Mouse (Mus musculus): ENCODE measurements at regions not wholly inside any gene's neighbourhood (a gene's known extent, or its start where the extent isn't known, plus 50 kb on each side); places are given as distances from the start of the nearest gene placed in this dataset.
A peak's percentile ranks its signal among the peaks of the same experiment; 100 is the strongest.

DNA sequence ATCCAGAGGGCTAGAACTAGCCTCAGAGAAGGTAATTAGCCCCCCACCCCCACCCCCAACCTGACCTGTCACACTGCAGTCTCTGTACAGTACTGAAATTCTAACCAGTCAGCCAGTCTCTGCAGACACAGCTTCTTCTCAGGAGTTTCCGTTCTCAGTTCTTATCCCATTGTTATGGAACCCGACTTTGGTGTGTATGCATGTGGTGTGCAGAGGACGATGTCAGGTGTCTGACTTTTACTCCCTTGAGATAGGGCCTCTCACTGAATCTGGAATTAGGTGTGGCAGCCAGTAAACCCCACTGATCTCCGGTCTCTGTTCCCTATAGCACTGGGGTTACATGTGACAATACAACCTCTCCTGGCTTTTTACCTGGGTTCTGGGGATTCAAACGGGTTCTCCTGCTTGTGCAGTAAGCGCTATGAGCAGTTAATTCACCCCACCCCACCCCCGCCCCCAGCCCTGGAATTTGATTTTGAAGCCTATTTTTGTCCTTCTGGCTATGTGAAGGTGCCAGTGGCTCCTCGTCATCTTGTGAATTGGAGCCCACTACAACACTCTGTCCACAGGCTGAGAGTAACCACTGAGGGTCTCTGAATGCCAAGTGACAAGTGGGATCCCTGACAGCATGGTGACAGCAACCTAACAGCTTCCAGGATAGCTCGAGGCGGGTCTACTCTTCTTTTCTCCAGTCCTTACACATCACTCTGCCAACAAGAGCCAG lies 429.4 kb downstream of the Fut8 start:
- no peak for DNase-seq (ENCODE audit: low spot score)

GRCm38 (mm10) chr12:77667875-77668204 lies 429.9 kb downstream of the Fut8 start:
- DNase-seq (ENCODE audit: low spot score), result peak; percentile 87

DNA sequence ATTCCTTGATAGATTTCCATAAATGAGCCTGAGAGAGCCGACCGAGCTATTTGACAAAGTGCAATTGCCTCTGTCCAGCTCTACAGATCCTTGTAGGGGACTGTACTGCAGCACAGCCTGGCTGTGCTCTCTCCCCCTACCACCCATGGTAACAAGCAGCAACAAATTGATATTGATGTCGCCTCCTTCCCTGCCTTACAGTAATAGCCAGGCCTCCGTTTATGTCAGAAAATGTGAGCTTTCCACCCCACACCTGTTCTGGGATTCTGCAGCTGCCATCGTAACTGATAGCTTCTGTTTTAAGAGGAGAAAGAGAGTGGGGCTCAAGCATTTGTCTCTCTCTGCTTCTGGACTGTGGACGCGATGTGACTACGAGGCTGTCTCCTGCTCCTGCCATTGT lies 432.6 kb downstream of the Fut8 start:
- DNase-seq (ENCODE audit: low spot score), result no peak

DNA sequence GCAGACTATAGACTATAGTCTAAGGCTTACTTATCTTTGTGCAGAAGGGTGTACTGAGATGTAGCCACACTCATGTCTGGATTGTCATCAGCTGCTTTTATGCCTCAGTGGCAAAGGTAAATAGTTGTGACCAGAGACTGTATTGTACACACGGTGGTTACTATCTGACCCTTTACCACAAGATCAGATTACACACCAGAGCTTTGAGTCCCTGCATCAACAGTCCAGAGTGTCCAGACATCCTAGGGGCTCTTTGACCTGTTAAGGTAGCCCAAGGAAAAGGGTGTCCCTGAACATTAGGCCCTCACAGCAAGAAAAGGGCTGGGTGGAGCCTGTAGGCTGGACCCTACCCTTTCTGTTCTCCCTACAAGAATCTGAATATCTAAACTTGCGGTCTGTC lies 436.4 kb downstream of the Fut8 start:
- no peak for DNase-seq (ENCODE audit: low spot score)

DNA sequence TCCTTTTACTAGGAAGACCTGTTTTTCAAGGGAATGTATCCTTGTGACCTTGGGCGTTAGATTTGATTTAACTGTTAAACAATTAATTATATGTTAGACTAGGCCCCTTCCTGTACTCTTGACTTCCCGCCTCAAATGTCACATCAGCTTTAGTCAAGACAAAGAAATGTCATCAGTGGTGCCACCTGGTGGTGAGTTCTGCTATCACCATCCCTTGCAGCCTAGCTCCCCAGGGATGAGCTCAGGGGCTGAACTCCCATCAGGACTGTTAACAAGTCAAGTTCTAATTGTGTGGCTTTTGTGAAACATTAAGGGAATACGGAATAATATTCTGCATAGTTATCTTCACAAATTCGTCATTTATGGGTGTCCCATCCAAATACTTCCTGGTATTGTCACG lies 436.8 kb downstream of the Fut8 start:
- DNase-seq (ENCODE audit: low spot score), result peak; percentile 76

DNA sequence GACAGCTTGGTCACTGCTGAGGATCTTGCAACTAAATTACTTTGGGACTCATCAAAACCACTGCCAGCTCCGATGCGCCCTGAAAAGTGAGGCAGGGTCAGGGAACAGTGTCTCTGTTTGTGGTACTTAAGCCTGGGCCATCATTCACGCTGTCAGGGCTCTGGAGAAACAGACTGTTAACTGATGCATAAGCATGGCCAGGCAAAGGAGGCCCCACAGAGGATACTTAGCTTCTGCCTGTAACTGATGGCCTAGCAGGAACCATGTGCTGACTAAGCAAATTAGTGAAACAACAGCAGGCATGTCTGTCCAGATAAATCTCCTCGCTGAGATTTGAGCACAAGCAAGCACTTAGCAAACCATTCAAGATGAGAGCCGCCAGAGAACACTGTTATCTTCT lies 440.1 kb downstream of the Fut8 start:
- no peak for DNase-seq (ENCODE audit: low spot score)

GRCm38 (mm10) chr12:77694101-77694500 lies 456.2 kb downstream of the Fut8 start:
- no peak for DNase-seq (ENCODE audit: low spot score)

DNA sequence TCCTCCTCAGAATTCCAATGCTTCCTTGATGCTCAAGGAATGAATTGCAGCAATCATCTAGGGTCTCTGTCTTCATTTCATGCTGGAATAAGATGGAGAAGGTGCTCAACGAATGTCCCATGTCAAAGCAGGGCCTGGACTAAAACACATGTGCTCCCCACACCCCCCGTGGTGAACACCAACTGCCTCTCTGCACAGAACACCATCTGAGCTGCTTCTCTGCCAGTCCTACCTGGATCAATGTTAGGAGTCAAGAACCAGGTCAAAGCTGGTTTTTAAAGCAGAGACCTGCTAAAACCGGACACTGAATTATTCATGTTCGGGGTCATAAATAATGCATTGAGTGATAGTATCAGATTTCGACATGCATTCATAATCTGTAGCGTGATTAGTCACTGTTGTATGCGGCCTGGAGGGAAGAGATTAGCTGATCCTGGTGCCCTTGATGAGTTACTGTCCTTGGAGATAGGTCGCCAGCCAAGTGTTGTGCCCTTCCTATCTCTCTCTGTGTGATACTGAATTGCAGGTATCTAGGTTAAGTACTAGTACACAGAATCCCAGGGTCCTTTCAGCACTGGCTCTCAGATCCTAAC lies 458.2 kb downstream of the Fut8 start:
- no peak for DNase-seq (ENCODE audit: low spot score)

GRCm38 (mm10) chr12:77696662-77697061 lies 458.7 kb downstream of the Fut8 start:
- no peak for DNase-seq (ENCODE audit: low spot score)

DNA sequence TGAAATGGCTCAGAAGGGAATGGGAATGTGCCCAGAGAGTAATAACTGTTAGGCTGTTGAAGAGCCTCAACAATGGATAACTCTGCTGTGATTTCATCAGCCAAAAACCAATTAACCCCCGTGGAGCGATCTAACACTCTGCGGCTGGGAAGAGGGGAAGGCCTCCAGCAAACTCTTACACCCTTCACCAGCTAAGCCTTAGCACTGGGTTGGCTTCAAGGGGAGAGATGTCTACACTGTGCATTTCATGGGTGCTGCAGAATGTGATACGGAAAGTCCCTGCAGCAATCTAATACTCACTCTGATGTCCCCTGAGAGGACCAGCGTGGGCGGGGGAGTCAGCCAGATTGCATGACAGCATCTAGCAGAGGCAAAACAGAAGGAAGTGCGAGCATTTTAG lies 460.2 kb downstream of the Fut8 start:
- DNase-seq (ENCODE audit: low spot score), result no peak

- no peak for DNase-seq (ENCODE audit: low spot score)
Measured at GRCm38 (mm10) chr12:77699896-77700605, 462.1 kb downstream of the Fut8 start.

DNA sequence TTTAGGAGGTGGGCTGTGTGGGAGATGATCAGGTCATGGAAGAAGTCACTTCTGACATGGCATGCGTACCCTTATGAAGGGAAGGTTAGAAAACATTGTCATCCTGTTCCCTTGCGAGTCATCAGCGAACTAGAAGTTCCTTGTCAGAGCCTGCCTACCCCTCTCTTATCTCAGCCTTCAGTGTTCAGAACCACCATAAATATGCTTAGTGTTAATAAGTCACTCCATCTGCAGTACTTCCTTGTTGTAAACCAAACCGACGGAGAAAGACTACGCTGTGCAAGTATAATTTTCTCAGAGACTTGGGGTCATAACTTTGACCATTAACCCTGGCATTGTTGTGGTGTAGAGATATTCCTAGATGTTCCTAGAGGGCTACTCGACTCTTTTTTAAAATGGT lies 477.6 kb downstream of the Fut8 start:
- DNase-seq (ENCODE audit: low spot score), result no peak

GRCm38 (mm10) chr12:77715979-77716378 lies 478.1 kb downstream of the Fut8 start:
- no peak for DNase-seq (ENCODE audit: low spot score)

DNA sequence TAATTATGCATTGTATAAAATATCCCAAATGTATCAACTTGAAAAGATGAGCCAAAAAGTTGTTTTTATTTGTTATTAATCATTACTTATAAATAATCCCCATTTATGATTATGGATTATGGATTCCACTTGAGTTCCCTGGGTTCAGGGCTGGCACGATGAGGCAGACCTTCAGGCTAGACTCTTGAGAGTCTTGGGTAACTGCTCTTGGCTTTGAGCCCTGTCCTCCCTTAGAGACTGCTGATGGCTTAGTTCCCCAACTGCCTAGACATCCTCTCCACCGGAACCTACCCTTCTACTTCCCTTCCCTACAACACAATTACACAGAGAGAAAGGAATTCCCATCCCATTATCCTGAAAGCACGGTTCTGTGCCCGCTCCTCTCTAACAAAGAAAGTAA lies 466.3 kb upstream of the Gm6657 start:
- DNase-seq (ENCODE audit: low spot score), result no peak

DNA sequence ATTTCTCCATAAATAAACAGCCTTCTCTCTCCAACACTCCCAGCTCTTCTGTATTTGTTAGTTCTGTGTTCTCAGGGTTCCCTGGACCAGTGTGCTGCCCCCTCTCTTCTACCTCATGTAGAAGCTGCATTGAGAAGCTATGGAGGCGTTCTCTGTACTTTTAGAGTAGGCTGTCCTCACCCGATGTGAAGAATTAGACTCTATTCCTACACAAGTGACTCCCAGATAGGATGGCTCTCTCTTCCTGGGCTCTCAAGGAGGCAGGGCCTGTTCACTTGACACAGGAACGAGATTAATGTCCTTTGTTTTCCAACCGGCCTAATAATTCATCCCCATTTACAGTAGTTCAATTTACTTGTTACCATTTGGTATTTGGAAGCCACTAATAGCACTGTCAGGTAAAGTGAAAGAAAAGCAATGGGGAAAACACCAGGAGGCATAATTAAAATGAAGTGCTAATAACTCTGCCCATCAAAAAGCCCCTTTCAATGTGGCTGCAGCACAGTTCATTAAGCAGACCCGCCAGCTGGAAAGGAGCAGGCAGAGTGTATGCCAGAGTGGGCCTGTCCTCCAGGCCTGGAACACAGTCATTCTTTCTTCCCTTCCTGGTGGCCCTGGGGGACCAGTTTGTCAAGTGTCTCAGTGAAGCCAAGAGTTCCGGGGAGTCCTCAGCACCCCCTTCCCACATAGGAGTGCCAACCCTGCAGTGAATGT lies 454.8 kb upstream of the Gm6657 start:
- no peak for DNase-seq (ENCODE audit: low spot score)

- no peak for DNase-seq (ENCODE audit: low spot score)
Measured at GRCm38 (mm10) chr12:77742716-77743115, 451.3 kb upstream of the Gm6657 start.

GRCm38 (mm10) chr12:77749438-77750007 lies 444.5 kb upstream of the Gm6657 start:
- DNase-seq (ENCODE audit: low spot score), result no peak

DNA sequence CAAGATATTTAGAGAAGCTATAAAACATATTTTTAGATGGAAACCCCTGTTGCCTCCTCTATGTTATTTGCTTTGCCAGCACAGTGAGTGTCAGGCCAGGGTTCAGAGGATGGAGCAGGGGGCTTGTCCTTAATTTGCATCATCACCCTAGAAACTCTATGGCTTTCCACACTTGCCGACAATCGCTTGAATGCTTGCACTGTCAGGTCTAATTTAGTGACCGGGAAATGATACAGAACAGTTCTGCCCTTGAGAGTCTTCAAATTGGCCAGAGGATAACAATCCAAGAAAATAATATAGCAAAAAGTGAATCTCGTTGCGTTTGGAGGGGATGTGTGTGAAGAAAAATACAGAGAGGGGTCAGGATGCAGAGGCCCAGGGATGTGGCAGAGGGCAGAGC lies 441.9 kb upstream of the Gm6657 start:
- no peak for DNase-seq (ENCODE audit: low spot score)

GRCm38 (mm10) chr12:77756021-77756420 lies 438.0 kb upstream of the Gm6657 start:
- DNase-seq (ENCODE audit: low spot score), result no peak

GRCm38 (mm10) chr12:77760976-77761375 lies 433.1 kb upstream of the Gm6657 start:
- DNase-seq (ENCODE audit: low spot score), result no peak

DNA sequence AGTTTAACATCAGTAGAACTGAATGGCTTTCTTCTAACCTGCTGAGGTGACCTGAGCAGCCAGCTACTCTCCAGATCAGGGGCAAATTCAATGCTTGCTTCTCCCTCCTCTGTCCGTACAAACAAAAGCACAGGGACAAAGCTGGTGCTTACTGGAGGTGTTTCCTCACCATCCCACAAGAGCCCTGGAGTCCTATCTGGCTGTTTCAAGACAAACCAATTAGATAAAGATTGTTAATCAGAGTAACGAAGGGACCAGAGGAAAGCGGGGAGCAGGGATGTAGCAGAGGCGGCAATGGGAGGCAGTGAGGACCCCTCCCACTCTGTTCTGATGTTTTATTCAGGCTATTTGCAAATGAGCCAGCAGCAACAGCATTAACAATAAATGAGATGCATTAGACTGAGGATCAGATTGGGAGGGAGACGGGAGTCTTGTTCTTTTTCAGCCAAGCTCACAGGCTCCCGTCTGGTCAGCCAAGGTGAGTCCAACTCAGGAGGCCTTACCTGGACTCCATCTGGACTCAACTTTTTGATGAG lies 418.0 kb upstream of the Gm6657 start:
- no peak for DNase-seq (ENCODE audit: low spot score)

- DNase-seq (ENCODE audit: low spot score), result no peak
Measured at GRCm38 (mm10) chr12:77776755-77777154, 417.3 kb upstream of the Gm6657 start.
